Mouse (Mus musculus) forebrain, postnatal 0 days (tissue): ENCODE results near the gene Gria1. TPM values are rescaled to one million over a fixed set of nuclear protein-coding genes. Genes with fewer than 3 reads are reported as not detected.

Experiments
- ATAC-seq: fragments of 200-750 bp; cut with Nextera tagmentation; 2 replicates; pipeline ENCODE4 v1.8.0; 2017; ENCODE audit warnings: mild to moderate bottlenecking, moderate library complexity
- DNase-seq: peaks from one replicate; pipeline ENCODE4 v3.0.0-alpha.2; 2015
- H3K27ac ChIP-seq: fragments of 300-500 bp; sonication (generic); 2 replicates; pipeline ENCODE4 v1.5.1; 2014; ENCODE audit warnings: low read depth, mild to moderate bottlenecking, antibody characterized with exemption, low read length, moderate library complexity, mixed read lengths
- H3K27me3 ChIP-seq: fragments of 300-500 bp; sonication (generic); 2 replicates; pipeline ENCODE4 v1.6.1; 2014; ENCODE audit warnings: mild to moderate bottlenecking, low read length, mixed read lengths; ENCODE audit not compliant: insufficient read depth
- H3K36me3 ChIP-seq: fragments of 300-500 bp; sonication (generic); 2 replicates; pipeline ENCODE4 v1.6.1; 2014; ENCODE audit warnings: mild to moderate bottlenecking, moderate library complexity; ENCODE audit not compliant: insufficient read depth
- H3K4me1 ChIP-seq: fragments of 300-500 bp; sonication (generic); 2 replicates; pipeline ENCODE4 v1.6.1; 2014; ENCODE audit warnings: antibody characterized with exemption; ENCODE audit not compliant: insufficient read depth
- H3K4me2 ChIP-seq: fragments of 300-500 bp; sonication (generic); 2 replicates; pipeline ENCODE4 v1.6.1; 2014; ENCODE audit warnings: low read depth, mild to moderate bottlenecking, moderate library complexity
- H3K4me3 ChIP-seq: fragments of 300-500 bp; sonication (generic); 2 replicates; pipeline ENCODE4 v1.5.1; 2014; ENCODE audit warnings: low read depth, low read length, mixed read lengths
- H3K9ac ChIP-seq: fragments of 300-500 bp; sonication (generic); 2 replicates; pipeline ENCODE4 v1.6.1; 2014; ENCODE audit warnings: mild to moderate bottlenecking
- H3K9me3 ChIP-seq: fragments of 300-500 bp; sonication (generic); 2 replicates; pipeline ENCODE4 v1.6.1; 2016; ENCODE audit warnings: low read length
- CTCF ChIP-seq: sonication (generic); IDR thresholded peaks from 2 replicates; pipeline ENCODE4 v1.5.1; 2016; ENCODE audit warnings: antibody characterized with exemption, control low read depth, low read depth
- WGBS: fragments of 180-500 bp; shearing (Covaris S2); extraction: QIAGEN DNeasy Blood & Tissue Kit; methylation state at CpG from one replicate; pipeline ENCODE4 v1.1.7; 2014; 5-methylcytosine and 5-hydroxymethylcytosine counted together
- polyA plus RNA-seq: library from polyadenylated mRNA; unstranded; fragments of >200 nt; fragmentation: Nextera tagmentation; extraction: Ambion mirVana; gene quantifications from 2 replicates; pipeline ENCODE4 v1.2.1, GENCODE M21; 2015
- total RNA-seq: library from RNA; depleted of rRNA; stranded (reverse); fragments of >200 nt; gene quantifications from 2 replicates; pipeline ENCODE4 v1.2.3, GENCODE M21; 2014

Gene Gria1
- total and polyA plus RNA-seq, 2 experiments from 2014 or later = 92.7 to 121 TPM

- no peak overlapping the region for H3K4me3 ChIP-seq
- H3K4me1 ChIP-seq = 0 out of 2 replicates have a peak, but pooled peaks cover 4% of the 10 kb centered on the region
- no peak overlapping the region for H3K27ac ChIP-seq
- no peak for TF ChIP-seq CTCF
- no peaks in the 10 kb centered on the region for H3K9me3 ChIP-seq
- no peak overlapping the region for H3K9ac ChIP-seq
- WGBS = 93% methylated on average over 8 of the region's 8 CpGs
- DNase-seq = no peak
- H3K4me2 ChIP-seq = no peak overlapping the region
- no peak for ATAC-seq
- H3K27me3 ChIP-seq = no peaks in the 10 kb centered on the region
- no peaks in the 10 kb centered on the region for H3K36me3 ChIP-seq
Measured at GRCm38 (mm10) chr11:57160076-57160475, 148.9 kb downstream of the Gria1 start.

GRCm38 (mm10) chr11:57162931-57163330 is 151.7 kb downstream of the Gria1 start:
- Histone ChIP-seq H3K4me1 (no peaks in the 10 kb centered on the region), H3K27ac (no peak overlapping the region), H3K9me3 (no peaks in the 10 kb centered on the region), H3K4me3 (no peak overlapping the region), H3K9ac (no peak overlapping the region), H3K36me3 (no peaks in the 10 kb centered on the region), H3K27me3 (no peaks in the 10 kb centered on the region), H3K4me2 (no peak overlapping the region)
- ATAC-seq (no peak), DNase-seq (no peak)
- WGBS = 93% methylated on average over 6 of the region's 6 CpGs
- no peak for TF ChIP-seq CTCF

GRCm38 (mm10) chr11:57170058-57170457 is 158.9 kb downstream of the Gria1 start:
- no peak overlapping the region for H3K4me2 ChIP-seq
- H3K4me3 ChIP-seq = no peak overlapping the region
- DNase-seq (no peak), ATAC-seq (no peak)
- H3K4me1 ChIP-seq = no peaks in the 10 kb centered on the region
- H3K27ac ChIP-seq = no peak overlapping the region
- no peaks in the 10 kb centered on the region for H3K36me3 ChIP-seq
- H3K9me3 ChIP-seq = no peaks in the 10 kb centered on the region
- TF ChIP-seq CTCF = no peak
- no peak overlapping the region for H3K9ac ChIP-seq
- WGBS = 78% methylated on average over 6 of the region's 6 CpGs
- H3K27me3 ChIP-seq = no peaks in the 10 kb centered on the region

- no peak for DNase-seq
- Histone ChIP-seq H3K9me3 (no peaks in the 10 kb centered on the region), H3K4me1 (no peaks in the 10 kb centered on the region), H3K36me3 (no peaks in the 10 kb centered on the region), H3K27me3 (no peaks in the 10 kb centered on the region), H3K27ac (no peak overlapping the region), H3K4me2 (no peak overlapping the region), H3K4me3 (no peak overlapping the region), H3K9ac (no peak overlapping the region)
- TF ChIP-seq CTCF = no peak
- 51% methylated on average over 5 of the region's 5 CpGs for WGBS
- no peak for ATAC-seq
Measured at GRCm38 (mm10) chr11:57174165-57174564, 163.0 kb downstream of the Gria1 start.

- no peak overlapping the region for H3K4me2 ChIP-seq
- ATAC-seq (no peak), DNase-seq (no peak)
- H3K27ac ChIP-seq = no peak overlapping the region
- no peaks in the 10 kb centered on the region for H3K4me1 ChIP-seq
- no peaks in the 10 kb centered on the region for H3K36me3 ChIP-seq
- H3K9ac ChIP-seq = no peak overlapping the region
- no peak overlapping the region for H3K4me3 ChIP-seq
- H3K9me3 ChIP-seq = no peaks in the 10 kb centered on the region
- peak; percentile 44 for TF ChIP-seq CTCF
- WGBS = 37% methylated on average over 3 of the region's 3 CpGs
- H3K27me3 ChIP-seq = no peaks in the 10 kb centered on the region
Measured at GRCm38 (mm10) chr11:57176552-57176951, 165.4 kb downstream of the Gria1 start.

GRCm38 (mm10) chr11:57184216-57184615 is 173.0 kb downstream of the Gria1 start:
- H3K4me2 ChIP-seq = no peak overlapping the region
- no peak for TF ChIP-seq CTCF
- no peaks in the 10 kb centered on the region for H3K9me3 ChIP-seq
- H3K4me1 ChIP-seq = no peaks in the 10 kb centered on the region
- 0 out of 2 replicates have a peak, but pooled peaks cover 6% of the 10 kb centered on the region for H3K36me3 ChIP-seq
- no peak overlapping the region for H3K4me3 ChIP-seq
- H3K27me3 ChIP-seq = no peaks in the 10 kb centered on the region
- no peak overlapping the region for H3K9ac ChIP-seq
- DNase-seq (no peak), ATAC-seq (no peak)
- 82% methylated on average over 4 of the region's 4 CpGs for WGBS
- H3K27ac ChIP-seq = no peak overlapping the region

GRCm38 (mm10) chr11:57185110-57185509 is 173.9 kb downstream of the Gria1 start:
- H3K27me3 ChIP-seq = no peaks in the 10 kb centered on the region
- no peak overlapping the region for H3K27ac ChIP-seq
- DNase-seq (no peak), ATAC-seq (no peak)
- no peak for TF ChIP-seq CTCF
- no peaks in the 10 kb centered on the region for H3K4me1 ChIP-seq
- H3K36me3 ChIP-seq = 0 out of 2 replicates have a peak, but pooled peaks cover 6% of the 10 kb centered on the region
- H3K4me3 ChIP-seq = no peak overlapping the region
- H3K9me3 ChIP-seq = no peaks in the 10 kb centered on the region
- H3K9ac ChIP-seq = no peak overlapping the region
- H3K4me2 ChIP-seq = no peak overlapping the region

GRCm38 (mm10) chr11:57189391-57189790 is 178.2 kb downstream of the Gria1 start:
- Histone ChIP-seq H3K4me1 (no peaks in the 10 kb centered on the region), H3K27ac (no peak overlapping the region), H3K9me3 (no peaks in the 10 kb centered on the region), H3K9ac (no peak overlapping the region), H3K4me2 (no peak overlapping the region), H3K36me3 (peaks cover 11% of the 10 kb centered on the region; the same call in 1 of the 2 replicates), H3K4me3 (no peak overlapping the region), H3K27me3 (no peaks in the 10 kb centered on the region)
- WGBS = 86% methylated on average over 8 of the region's 8 CpGs
- ATAC-seq = no peak
- DNase-seq = no peak
- no peak for TF ChIP-seq CTCF
